Mouse (Mus musculus) liver, embryonic 13.5 days (tissue): Measurements from ENCODE around the gene Gm5767. TPM values are rescaled to one million over a fixed set of nuclear protein-coding genes. Genes with fewer than 3 reads are reported as not detected.
A peak's percentile ranks its signal among the peaks of the same experiment; 100 is the strongest.
"Not testable (repeated sequence)": the region's sequence is repeated elsewhere in the genome, so short reads cannot be mapped to it uniquely, and the experiment has no call there.

Experiments used
- ATAC-seq: fragments of 200-750 bp; cut with Nextera tagmentation; 2 replicates; pipeline ENCODE4 v1.8.0; 2017; ENCODE audit warnings: low read depth, mild to moderate bottlenecking, moderate number of reproducible peaks, moderate library complexity
- DNase-seq: peaks from one replicate; pipeline ENCODE4 v3.0.0; 2022
- H3K27ac ChIP-seq: fragments of 300-500 bp; sonication (generic); 2 replicates; pipeline ENCODE4 v1.5.1; 2015; ENCODE audit warnings: moderate library complexity, mild to moderate bottlenecking, inconsistent platforms
- H3K27me3 ChIP-seq: fragments of 300-500 bp; sonication (generic); 2 replicates; pipeline ENCODE4 v1.6.1; 2015; ENCODE audit warnings: mild to moderate bottlenecking, inconsistent platforms
- H3K36me3 ChIP-seq: fragments of 300-500 bp; sonication (generic); 2 replicates; pipeline ENCODE4 v1.6.1; 2015; ENCODE audit warnings: mild to moderate bottlenecking, inconsistent platforms
- H3K4me1 ChIP-seq: fragments of 300-500 bp; sonication (generic); replicated peaks from 2 replicates; pipeline ENCODE4 v1.6.1; 2015; ENCODE audit warnings: inconsistent platforms
- H3K4me2 ChIP-seq: fragments of 300-500 bp; sonication (generic); 2 replicates; pipeline ENCODE4 v1.6.1; 2015; ENCODE audit warnings: inconsistent platforms, mild to moderate bottlenecking, moderate library complexity
- H3K4me3 ChIP-seq: fragments of 300-500 bp; sonication (generic); replicated peaks from 2 replicates; pipeline ENCODE4 v1.5.1; 2015; ENCODE audit warnings: mild to moderate bottlenecking, inconsistent platforms
- H3K9ac ChIP-seq: fragments of 300-500 bp; sonication (generic); 2 replicates; pipeline ENCODE4 v1.6.1; 2015; ENCODE audit warnings: mild to moderate bottlenecking, inconsistent platforms
- H3K9me3 ChIP-seq: fragments of 300-500 bp; sonication (generic); replicated peaks from 2 replicates; pipeline ENCODE4 v1.6.1; 2016; ENCODE audit warnings: inconsistent platforms
- WGBS: fragments of 180-500 bp; shearing (Covaris S2); methylation state at CpG from one replicate; pipeline ENCODE4 v1.1.7; 2015; ENCODE audit not compliant: insufficient replicate concordance; 5-methylcytosine and 5-hydroxymethylcytosine counted together
- polyA plus RNA-seq: library from polyadenylated mRNA; unstranded; fragments of >200 nt; fragmentation: Nextera tagmentation; extraction: Ambion mirVana; gene quantifications from 2 replicates; pipeline ENCODE4 v1.2.1, GENCODE M21; 2015

Gm5767 gene
- polyA plus RNA-seq, 1 experiment from 2014 or later: not detected

DNA sequence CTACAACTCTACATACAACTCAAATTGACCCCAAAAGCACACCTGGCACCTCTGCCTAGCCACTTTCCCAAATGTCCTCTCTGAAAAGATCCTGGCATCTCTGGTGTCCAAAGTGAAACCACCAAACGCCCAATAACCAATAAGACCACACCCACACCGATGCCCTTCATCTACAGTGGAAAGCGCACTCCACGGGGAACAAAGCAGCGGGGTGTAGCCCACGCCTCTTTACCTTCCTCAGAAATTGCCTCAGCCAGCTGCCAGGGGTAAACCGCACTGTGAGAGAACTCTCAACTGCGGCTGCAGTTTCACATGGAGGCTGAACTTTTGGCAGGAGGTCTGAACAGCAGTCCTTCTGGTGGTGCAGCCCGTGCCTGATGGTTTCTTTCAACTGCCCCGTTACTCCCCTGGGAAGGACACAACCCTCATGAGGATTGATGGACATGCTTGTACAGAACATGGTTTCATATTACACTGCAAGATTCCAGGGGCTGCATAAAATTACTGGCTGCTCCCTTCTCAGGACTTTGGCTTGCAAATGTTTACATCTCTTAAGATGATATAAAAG lies 35.0 kb downstream of the Gm5767 start:
- ATAC-seq (no peak), DNase-seq (no peak)
- 86% methylated on average over 10 of the region's 10 CpGs for WGBS
- H3K27me3 ChIP-seq: no peaks in the 10 kb centered on the region
- H3K4me3 ChIP-seq: no peak overlapping the region
- peaks cover 66% of the 10 kb centered on the region for H3K36me3 ChIP-seq
- peaks cover 75% of the 10 kb centered on the region for H3K4me1 ChIP-seq
- H3K9ac ChIP-seq: no peak overlapping the region
- no peak overlapping the region for H3K4me2 ChIP-seq
- H3K27ac ChIP-seq: no peak overlapping the region
- H3K9me3 ChIP-seq: no peaks in the 10 kb centered on the region

DNA sequence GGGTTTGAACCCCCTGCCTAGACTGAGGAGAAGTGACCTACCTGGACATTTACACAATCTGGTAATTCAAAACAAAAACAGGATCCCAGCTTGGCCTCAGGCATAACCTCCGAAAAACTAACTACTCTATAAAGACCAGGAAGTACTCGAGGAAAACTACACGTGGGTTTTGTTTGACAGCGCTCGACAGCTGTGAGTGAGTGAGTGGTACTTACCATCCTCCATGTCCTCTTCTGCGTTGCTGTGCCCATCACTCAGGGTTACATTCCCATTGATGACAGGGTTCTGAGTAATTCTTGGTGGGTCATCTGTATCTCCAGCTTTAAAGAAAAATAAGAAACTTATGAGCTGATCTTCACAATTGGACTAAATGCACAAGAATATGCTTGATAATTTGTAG lies 35.7 kb downstream of the Gm5767 start:
- no peak for DNase-seq

DNA sequence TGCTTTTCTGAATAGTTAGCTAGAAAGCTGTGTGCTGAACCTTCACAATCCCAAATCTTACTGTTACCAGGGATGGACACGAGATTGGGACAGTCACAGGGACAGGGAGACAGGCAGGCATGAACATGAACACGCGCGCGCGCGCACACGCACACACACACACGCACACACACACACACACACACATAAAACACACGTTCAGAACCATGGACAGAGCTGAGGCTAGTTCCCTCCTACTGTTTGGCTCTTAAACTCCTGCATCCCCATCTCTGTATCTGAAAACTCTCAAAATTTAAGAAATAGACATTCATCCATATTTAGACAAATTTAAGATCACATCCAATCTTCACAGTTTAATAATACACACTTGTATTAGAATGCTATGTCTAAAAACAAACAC lies 37.2 kb downstream of the Gm5767 start:
- Histone ChIP-seq H3K27ac (0 out of 2 replicates have a peak overlapping the region, but pooled peaks have one; percentile 2), H3K4me3 (no peak overlapping the region), H3K27me3 (no peaks in the 10 kb centered on the region), H3K9ac (no peak overlapping the region), H3K4me1 (peaks cover 82% of the 10 kb centered on the region), H3K4me2 (no peak overlapping the region), H3K9me3 (no peaks in the 10 kb centered on the region), H3K36me3 (peaks cover 53% of the 10 kb centered on the region)
- ATAC-seq (no peak), DNase-seq (no peak)
- WGBS: 92% methylated on average over 10 of the region's 10 CpGs

More for the DNA sequence above, 35.7 kb downstream of the Gm5767 start:
- H3K27me3 ChIP-seq: no peaks in the 10 kb centered on the region
- H3K36me3 ChIP-seq: peaks cover 59% of the 10 kb centered on the region
- no peak overlapping the region for H3K4me3 ChIP-seq
- no peak overlapping the region for H3K4me2 ChIP-seq
- ATAC-seq: no peak
- H3K9me3 ChIP-seq: no peaks in the 10 kb centered on the region
- no peak overlapping the region for H3K9ac ChIP-seq
- WGBS: 72% methylated on average over 6 of the region's 6 CpGs
- H3K27ac ChIP-seq: no peak overlapping the region
- H3K4me1 ChIP-seq: peaks cover 79% of the 10 kb centered on the region

DNA sequence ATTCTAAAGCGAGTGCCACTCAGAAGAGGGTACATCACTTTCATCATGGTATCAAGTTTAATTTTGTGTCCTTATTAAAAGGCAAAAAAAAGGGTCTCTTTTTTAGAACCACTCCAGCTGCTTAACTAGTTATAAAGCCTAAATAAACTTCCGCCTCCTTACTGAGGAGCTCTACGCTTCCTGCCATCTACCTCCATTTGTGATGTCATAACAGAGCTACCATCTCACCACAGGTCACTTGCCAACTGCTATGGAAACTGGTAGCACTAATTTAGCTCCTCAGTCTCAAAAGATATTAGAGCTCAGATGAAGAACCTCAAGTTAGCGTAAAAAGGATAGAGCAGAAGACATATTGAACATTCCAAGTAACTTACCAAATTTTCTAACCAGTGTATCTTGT lies 39.9 kb downstream of the Gm5767 start:
- H3K9ac ChIP-seq: no peak overlapping the region
- no peak for ATAC-seq
- peaks cover 34% of the 10 kb centered on the region for H3K36me3 ChIP-seq
- no peak overlapping the region for H3K4me2 ChIP-seq
- no peaks in the 10 kb centered on the region for H3K27me3 ChIP-seq
- no peak for DNase-seq
- H3K4me3 ChIP-seq: no peak overlapping the region
- H3K9me3 ChIP-seq: no peaks in the 10 kb centered on the region
- peak overlapping the region; percentile 32 for H3K27ac ChIP-seq
- peaks cover 83% of the 10 kb centered on the region for H3K4me1 ChIP-seq
- WGBS: 92% methylated on average over 4 of the region's 4 CpGs

DNA sequence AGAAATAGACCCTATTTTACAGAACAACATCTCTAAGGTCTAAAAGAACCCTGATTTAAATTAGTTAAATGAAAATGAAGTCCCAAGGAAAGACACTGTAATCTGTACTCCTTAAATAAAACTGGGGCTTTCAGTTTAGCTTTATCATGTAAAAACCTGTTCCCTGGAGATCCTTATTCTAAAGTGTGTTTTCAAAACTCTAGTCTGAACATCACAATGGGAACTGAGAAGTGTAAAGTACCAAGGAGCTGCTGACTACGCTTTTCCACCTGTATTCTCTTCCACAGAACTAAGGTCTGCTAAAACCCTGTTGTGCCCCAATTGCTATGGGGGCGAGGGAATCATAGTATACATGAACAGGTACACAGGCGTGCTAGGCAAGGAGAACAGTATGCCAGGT lies 43.5 kb downstream of the Gm5767 start:
- no peaks in the 10 kb centered on the region for H3K9me3 ChIP-seq
- no peak for DNase-seq
- H3K4me3 ChIP-seq: no peak overlapping the region
- H3K36me3 ChIP-seq: peaks cover 31% of the 10 kb centered on the region
- H3K27me3 ChIP-seq: no peaks in the 10 kb centered on the region
- H3K9ac ChIP-seq: no peak overlapping the region
- no peak overlapping the region for H3K4me2 ChIP-seq
- peaks cover 94% of the 10 kb centered on the region for H3K4me1 ChIP-seq
- no peak overlapping the region for H3K27ac ChIP-seq
- WGBS: 80% methylated on average over 3 of the region's 3 CpGs
- no peak for ATAC-seq

DNA sequence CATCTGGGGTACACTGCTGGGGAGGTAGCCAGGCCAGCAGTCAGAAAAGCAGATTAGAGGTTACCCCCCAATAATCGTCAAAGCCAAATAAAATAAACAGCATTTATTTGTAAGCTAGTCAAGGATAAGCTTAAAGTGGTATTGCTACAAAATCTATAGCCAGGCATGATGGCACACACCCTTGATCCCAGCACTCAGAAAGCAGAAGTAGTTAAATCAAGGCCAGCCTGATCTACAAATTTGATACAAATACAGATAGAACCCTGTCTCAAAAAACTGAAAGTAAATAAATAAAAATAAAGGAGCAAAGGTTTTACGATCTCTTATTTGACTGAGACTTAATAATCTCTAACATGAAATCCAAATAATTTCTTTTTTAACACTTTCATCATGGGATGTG lies 45.2 kb downstream of the Gm5767 start:
- 78% methylated on average over 2 of the region's 2 CpGs for WGBS
- Histone ChIP-seq H3K4me2 (no peak overlapping the region), H3K9ac (no peak overlapping the region), H3K4me3 (no peak overlapping the region), H3K36me3 (peaks cover 38% of the 10 kb centered on the region), H3K27ac (0 out of 2 replicates have a peak overlapping the region, but pooled peaks have one; percentile 13), H3K4me1 (peaks cover 93% of the 10 kb centered on the region), H3K9me3 (no peaks in the 10 kb centered on the region), H3K27me3 (no peaks in the 10 kb centered on the region)
- ATAC-seq (no peak), DNase-seq (no peak)

DNA sequence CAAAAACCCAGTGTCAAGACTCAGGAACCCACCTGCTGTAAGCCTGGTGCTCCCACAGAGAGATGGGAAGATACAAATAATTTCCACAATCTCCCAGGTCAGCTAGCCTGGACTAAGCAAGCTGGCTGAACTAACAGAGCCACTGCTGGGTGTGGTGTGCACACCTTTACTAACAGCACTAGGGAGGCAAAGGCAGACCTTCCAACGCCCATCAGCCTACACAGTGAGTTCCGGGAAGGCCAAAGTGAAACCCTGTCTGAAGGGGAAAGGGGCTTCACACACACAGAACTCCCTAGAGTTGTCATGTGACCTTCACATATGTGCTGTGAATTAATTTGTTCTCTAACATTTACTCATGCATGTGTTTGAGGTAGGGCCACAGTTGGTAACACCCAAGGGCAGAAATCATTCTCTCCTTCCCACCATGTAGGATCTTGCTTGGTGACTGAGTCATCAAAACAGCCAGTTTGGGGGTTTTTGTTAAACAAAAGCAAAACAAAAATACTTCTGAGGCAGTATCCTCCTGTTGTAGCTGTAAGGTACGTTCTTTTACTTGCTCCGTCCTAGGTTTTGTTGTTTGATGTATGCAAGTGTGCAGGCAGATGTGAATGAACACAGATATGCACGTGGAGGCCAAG lies 47.7 kb downstream of the Gm5767 start:
- Histone ChIP-seq H3K4me3 (no peak overlapping the region), H3K36me3 (peaks cover 47% of the 10 kb centered on the region), H3K27ac (0 out of 2 replicates have a peak overlapping the region, but pooled peaks have one; percentile 8), H3K4me1 (peaks cover 93% of the 10 kb centered on the region), H3K27me3 (no peaks in the 10 kb centered on the region), H3K9ac (no peak overlapping the region), H3K9me3 (no peaks in the 10 kb centered on the region), H3K4me2 (no peak overlapping the region)
- 82% methylated on average over 5 of the region's 5 CpGs for WGBS
- ATAC-seq: peak; percentile 19; the same call in 1 of the 2 replicates
- DNase-seq: no peak

DNA sequence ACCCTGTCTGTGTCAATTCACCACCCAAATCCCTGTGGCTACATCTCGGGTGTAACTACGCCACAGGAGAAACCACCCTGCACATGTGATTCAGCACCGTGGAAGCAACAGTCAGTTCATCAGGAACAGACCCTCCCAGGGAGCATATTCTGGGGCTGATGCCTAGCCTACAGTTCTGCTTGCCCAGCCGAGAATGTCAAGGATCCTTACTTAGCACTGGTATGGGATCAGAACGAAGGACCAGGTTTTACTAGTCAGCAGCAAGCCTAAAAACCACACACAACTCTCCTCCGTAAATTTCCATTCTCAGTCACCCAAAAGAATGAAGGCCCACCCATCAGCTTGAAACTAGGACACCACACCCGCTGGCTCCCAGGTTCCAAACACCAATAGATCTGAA lies 51.1 kb downstream of the Gm5767 start:
- Histone ChIP-seq H3K9ac (peak overlapping the region; percentile 18; the same call in 1 of the 2 replicates), H3K4me3 (peak overlapping the region; percentile 19), H3K27ac (peak overlapping the region; percentile 65), H3K27me3 (no peaks in the 10 kb centered on the region), H3K4me2 (peak overlapping the region; percentile 29), H3K9me3 (no peaks in the 10 kb centered on the region), H3K36me3 (peaks cover 67% of the 10 kb centered on the region), H3K4me1 (peaks cover 93% of the 10 kb centered on the region)
- WGBS: 61% methylated on average over 7 of the region's 7 CpGs
- DNase-seq: no peak
- ATAC-seq: no peak

DNA sequence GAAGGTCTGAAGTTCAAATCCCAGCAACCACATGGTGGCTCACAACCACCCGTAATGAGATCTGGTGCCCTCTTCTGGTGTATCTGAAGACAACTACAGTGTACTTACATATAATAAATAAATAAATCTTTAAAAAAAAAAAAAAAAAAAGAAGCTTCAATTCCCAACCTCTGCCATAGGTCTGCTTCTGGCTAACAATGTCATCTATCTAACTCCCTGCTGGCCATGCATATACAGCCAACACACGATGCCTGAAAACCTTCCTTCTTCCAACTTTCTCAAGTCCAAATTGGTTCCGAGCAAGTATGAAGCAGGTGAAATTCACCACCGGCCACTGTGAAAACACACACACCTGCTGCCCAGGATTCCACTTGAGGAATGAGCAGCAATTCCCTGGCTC lies 51.9 kb downstream of the Gm5767 start:
- not testable (repeated sequence) for DNase-seq, H3K4me3 ChIP-seq, H3K9ac ChIP-seq, ATAC-seq, H3K27me3 ChIP-seq, H3K9me3 ChIP-seq
- H3K4me1 ChIP-seq: peaks cover 86% of the 10 kb centered on the region
- H3K27ac ChIP-seq: peak overlapping the region; percentile 25; the same call in 1 of the 2 replicates
- peak overlapping the region; percentile 17; the same call in 1 of the 2 replicates for H3K4me2 ChIP-seq
- WGBS: 71% methylated on average over 4 of the region's 4 CpGs
- peaks cover 67% of the 10 kb centered on the region for H3K36me3 ChIP-seq

Other genes starting within 250 kb of the Gm5767 start
- gene Mettl22, start 210.0 kb upstream of the Gm5767 start, polyA plus RNA-seq: 7.8 and 9.1 TPM in 2 replicates
- gene Abat, start 167.3 kb upstream of the Gm5767 start, polyA plus RNA-seq: 17.1 and 22.0 TPM in 2 replicates
- 37.0 and 38.5 TPM in 2 replicates for gene Pmm2, start 43.1 kb upstream of the Gm5767 start, polyA plus RNA-seq
- 11.2 and 11.8 TPM in 2 replicates for gene Tmem186, start 43.1 kb upstream of the Gm5767 start, polyA plus RNA-seq
- 62.4 and 67.1 TPM in 2 replicates for gene Carhsp1, start 8.6 kb upstream of the Gm5767 start, polyA plus RNA-seq
- 26.5 and 26.8 TPM in 2 replicates for gene Usp7, start 111.5 kb downstream of the Gm5767 start, polyA plus RNA-seq
- gene 1810013L24Rik, start 149.3 kb downstream of the Gm5767 start, polyA plus RNA-seq: 14.0 and 14.6 TPM in 2 replicates